Mouse (Mus musculus) liver, embryonic 15.5 days (tissue): ENCODE measurements around the gene Fmod. TPM values are rescaled to one million over a fixed set of nuclear protein-coding genes. Genes with fewer than 3 reads are reported as not detected.

ENCODE experiments used
- ATAC-seq: fragments of 200-750 bp; cut with Nextera tagmentation; 2 replicates; pipeline ENCODE4 v1.8.0; 2017; ENCODE audit warnings: moderate number of reproducible peaks, mild to moderate bottlenecking, moderate library complexity; ENCODE audit not compliant: insufficient read depth
- H3K27ac ChIP-seq: fragments of 300-500 bp; sonication (generic); replicated peaks from 2 replicates; pipeline ENCODE4 v1.5.1; 2015; ENCODE audit warnings: mild to moderate bottlenecking, inconsistent platforms
- H3K27me3 ChIP-seq: fragments of 300-500 bp; sonication (generic); 2 replicates; pipeline ENCODE4 v1.6.1; 2015; ENCODE audit warnings: mild to moderate bottlenecking, inconsistent platforms
- H3K36me3 ChIP-seq: fragments of 300-500 bp; sonication (generic); replicated peaks from 2 replicates; pipeline ENCODE4 v1.6.1; 2015; ENCODE audit warnings: moderate library complexity, mild to moderate bottlenecking, inconsistent platforms
- H3K4me1 ChIP-seq: fragments of 300-500 bp; sonication (generic); replicated peaks from 2 replicates; pipeline ENCODE4 v1.6.1; 2015; ENCODE audit warnings: inconsistent platforms
- H3K4me2 ChIP-seq: fragments of 300-500 bp; sonication (generic); 2 replicates; pipeline ENCODE4 v1.6.1; 2015; ENCODE audit warnings: moderate library complexity, mild to moderate bottlenecking, inconsistent platforms
- H3K4me3 ChIP-seq: fragments of 300-500 bp; sonication (generic); replicated peaks from 2 replicates; pipeline ENCODE4 v1.5.1; 2015; ENCODE audit warnings: mild to moderate bottlenecking, inconsistent platforms
- H3K9ac ChIP-seq: fragments of 300-500 bp; sonication (generic); 2 replicates; pipeline ENCODE4 v1.6.1; 2015; ENCODE audit warnings: moderate library complexity, mild to moderate bottlenecking, inconsistent platforms
- H3K9me3 ChIP-seq: fragments of 300-500 bp; sonication (generic); replicated peaks from 2 replicates; pipeline ENCODE4 v1.6.1; 2016; ENCODE audit warnings: inconsistent platforms
- WGBS: fragments of 180-500 bp; shearing (Covaris S2); methylation state at CpG from one replicate; pipeline ENCODE4 v1.1.7; 2015; ENCODE audit warnings: mixed read lengths; ENCODE audit not compliant: insufficient replicate concordance; 5-methylcytosine and 5-hydroxymethylcytosine counted together
- polyA plus RNA-seq: library from polyadenylated mRNA; unstranded; fragments of >200 nt; fragmentation: Nextera tagmentation; extraction: Ambion mirVana; gene quantifications from 2 replicates; pipeline ENCODE4 v1.2.1, GENCODE M21; 2015

Gene Fmod
- polyA plus RNA-seq, 1 experiment from 2014 or later, result 3.3 TPM

DNA sequence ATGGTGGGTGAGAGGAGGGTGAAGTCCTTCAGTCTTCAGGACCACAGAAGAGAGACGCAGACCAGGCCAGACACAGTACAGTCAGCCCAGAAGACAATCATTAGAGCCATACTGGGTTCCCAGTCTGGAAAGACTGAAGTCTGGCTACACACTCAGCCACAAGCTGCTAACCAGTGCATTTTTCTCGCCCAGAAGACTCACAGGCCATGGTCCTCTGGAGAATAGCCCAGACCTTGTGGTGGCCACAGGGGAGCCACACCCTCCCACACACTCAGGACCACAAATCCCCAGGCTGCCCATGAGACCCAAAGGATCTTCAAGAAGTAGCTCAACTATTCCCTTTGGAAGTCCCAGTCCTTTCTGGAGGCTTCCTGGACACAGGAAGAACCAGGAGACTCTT lies 2.3 kb downstream of the Fmod start:
- 59% methylated on average over 2 of the region's 2 CpGs for WGBS
- Histone ChIP-seq H3K27me3 (no peaks in the 10 kb centered on the region; the same call in 1 of the 2 replicates), H3K36me3 (no peaks in the 10 kb centered on the region)

DNA sequence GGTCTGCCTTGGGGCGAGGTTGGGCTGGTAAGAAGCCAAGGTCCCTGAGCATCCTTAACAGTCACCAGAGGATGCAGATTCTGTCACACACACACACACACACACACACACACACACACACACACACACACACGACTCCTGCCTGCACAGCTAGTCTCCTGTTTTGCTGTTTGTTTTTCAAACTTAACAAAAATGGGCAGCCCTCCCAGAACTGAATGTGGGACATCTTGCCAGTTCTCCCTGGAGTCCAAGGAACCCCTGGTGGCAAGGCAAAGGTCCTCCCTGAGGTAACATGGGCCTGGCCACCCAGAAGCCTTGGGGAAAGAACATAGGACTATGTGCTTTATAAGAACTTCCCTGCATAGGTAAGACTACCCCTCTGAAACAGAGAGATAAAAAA lies 4.8 kb downstream of the Fmod start:
- Histone ChIP-seq H3K4me3 (no peak overlapping the region), H3K4me2 (no peak overlapping the region), H3K9ac (no peak overlapping the region), H3K4me1 (peaks cover 7% of the 10 kb centered on the region), H3K27ac (no peak overlapping the region), H3K27me3 (peaks cover 8% of the 10 kb centered on the region; the same call in 1 of the 2 replicates), H3K9me3 (no peaks in the 10 kb centered on the region), H3K36me3 (no peaks in the 10 kb centered on the region)
- ATAC-seq, result no peak
- WGBS, result 42% methylated on average over 2 of the region's 2 CpGs

More for the DNA sequence above, 2.3 kb downstream of the Fmod start:
- Histone ChIP-seq H3K9me3 (no peaks in the 10 kb centered on the region), H3K4me2 (no peak overlapping the region), H3K4me3 (no peak overlapping the region), H3K9ac (no peak overlapping the region), H3K27ac (no peak overlapping the region), H3K4me1 (no peaks in the 10 kb centered on the region)
- no peak for ATAC-seq

- Histone ChIP-seq H3K4me2 (no peak overlapping the region), H3K27ac (no peak overlapping the region), H3K9me3 (no peaks in the 10 kb centered on the region), H3K36me3 (no peaks in the 10 kb centered on the region), H3K27me3 (peaks cover 12% of the 10 kb centered on the region; the same call in 1 of the 2 replicates), H3K9ac (no peak overlapping the region), H3K4me1 (peaks cover 7% of the 10 kb centered on the region), H3K4me3 (no peak overlapping the region)
- ATAC-seq, result no peak
- WGBS, result 45% methylated on average over 1 of the region's 1 CpGs
Observed at GRCm38 (mm10) chr1:134042341-134042740, 5.3 kb downstream of the Fmod start.

GRCm38 (mm10) chr1:134044805-134045204 lies 7.8 kb downstream of the Fmod start:
- Histone ChIP-seq H3K27ac (no peak overlapping the region), H3K4me2 (no peak overlapping the region)
- WGBS, result 74% methylated on average over 6 of the region's 6 CpGs

DNA sequence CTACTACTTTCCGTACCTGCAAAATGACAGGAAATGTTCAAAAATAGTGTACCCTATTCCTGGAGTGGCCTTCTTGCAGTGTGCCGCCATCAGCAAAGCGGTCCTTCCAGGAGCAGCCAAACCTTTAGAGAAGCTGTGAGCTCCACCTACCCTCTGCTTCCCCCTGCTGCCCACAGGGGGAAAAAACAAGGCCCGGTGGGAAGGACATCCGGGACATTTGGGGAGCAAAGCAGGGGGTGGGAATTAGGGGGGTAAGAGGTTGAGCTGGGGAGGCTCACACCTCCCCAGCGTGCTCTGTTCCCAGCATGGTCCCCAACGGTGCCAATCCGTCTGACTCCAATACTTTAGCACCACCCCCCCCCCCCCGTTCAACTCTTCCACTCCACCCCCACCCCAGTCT lies 8.9 kb downstream of the Fmod start:
- Histone ChIP-seq H3K36me3 (no peaks in the 10 kb centered on the region), H3K9me3 (no peaks in the 10 kb centered on the region), H3K4me3 (no peak overlapping the region), H3K27me3 (peaks cover 26% of the 10 kb centered on the region; the same call in 1 of the 2 replicates), H3K9ac (no peak overlapping the region), H3K27ac (no peak overlapping the region), H3K4me1 (peaks cover 7% of the 10 kb centered on the region), H3K4me2 (peak overlapping the region; percentile 35; the same call in 1 of the 2 replicates)
- 16% methylated on average over 6 of the region's 9 CpGs for WGBS
- ATAC-seq, result no peak

More at GRCm38 (mm10) chr1:134044805-134045204, 7.8 kb downstream of the Fmod start:
- Histone ChIP-seq H3K27me3 (peaks cover 21% of the 10 kb centered on the region; the same call in 1 of the 2 replicates), H3K9me3 (no peaks in the 10 kb centered on the region), H3K4me3 (no peak overlapping the region), H3K9ac (no peak overlapping the region), H3K36me3 (no peaks in the 10 kb centered on the region), H3K4me1 (peaks cover 7% of the 10 kb centered on the region)
- ATAC-seq, result no peak

DNA sequence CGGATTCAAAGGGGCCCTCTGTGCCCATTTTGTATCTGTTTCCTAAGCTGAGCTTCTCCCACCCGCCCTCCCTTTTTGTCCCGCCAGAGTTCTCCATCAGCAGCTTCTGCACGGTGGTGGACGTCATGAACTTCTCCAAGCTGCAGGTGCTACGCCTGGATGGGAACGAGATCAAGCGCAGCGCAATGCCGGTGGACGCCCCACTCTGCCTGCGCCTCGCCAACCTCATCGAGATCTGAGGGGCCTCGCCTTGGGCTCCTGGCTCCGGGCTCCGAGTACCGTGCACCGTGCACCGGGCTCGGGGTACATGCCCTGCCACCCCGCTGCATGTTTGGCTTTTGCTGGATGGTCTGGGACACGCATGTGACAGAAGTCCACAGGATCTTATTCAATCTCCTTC lies 9.3 kb downstream of the Fmod start:
- Histone ChIP-seq H3K9ac (no peak overlapping the region), H3K27me3 (peaks cover 30% of the 10 kb centered on the region; the same call in 1 of the 2 replicates), H3K4me1 (peaks cover 7% of the 10 kb centered on the region), H3K9me3 (no peaks in the 10 kb centered on the region), H3K27ac (no peak overlapping the region), H3K4me3 (no peak overlapping the region), H3K4me2 (peak overlapping the region; percentile 35; the same call in 1 of the 2 replicates), H3K36me3 (no peaks in the 10 kb centered on the region)
- 22% methylated on average over 23 of the region's 23 CpGs for WGBS
- ATAC-seq, result no peak

GRCm38 (mm10) chr1:134047431-134047830 lies 10.4 kb downstream of the Fmod start:
- H3K36me3 ChIP-seq, result no peaks in the 10 kb centered on the region
- 63% methylated on average over 6 of the region's 6 CpGs for WGBS
- H3K27me3 ChIP-seq, result peaks cover 31% of the 10 kb centered on the region; the same call in 1 of the 2 replicates
- no peak overlapping the region for H3K4me3 ChIP-seq
- peaks cover 7% of the 10 kb centered on the region for H3K4me1 ChIP-seq
- no peak overlapping the region for H3K9ac ChIP-seq
- no peak overlapping the region for H3K4me2 ChIP-seq
- no peak for ATAC-seq
- no peak overlapping the region for H3K27ac ChIP-seq
- H3K9me3 ChIP-seq, result no peaks in the 10 kb centered on the region

GRCm38 (mm10) chr1:134048759-134049158 lies 11.7 kb downstream of the Fmod start:
- WGBS, result 0% methylated on average over 5 of the region's 5 CpGs

GRCm38 (mm10) chr1:134049542-134049941 lies 12.5 kb downstream of the Fmod start:
- ATAC-seq, result no peak
- H3K4me3 ChIP-seq, result no peak overlapping the region
- no peaks in the 10 kb centered on the region for H3K36me3 ChIP-seq
- no peak overlapping the region for H3K4me2 ChIP-seq
- peaks cover 30% of the 10 kb centered on the region; the same call in 1 of the 2 replicates for H3K27me3 ChIP-seq
- H3K9me3 ChIP-seq, result no peaks in the 10 kb centered on the region
- no peak overlapping the region for H3K27ac ChIP-seq
- WGBS, result 46% methylated on average over 6 of the region's 6 CpGs
- no peak overlapping the region for H3K9ac ChIP-seq
- H3K4me1 ChIP-seq, result peaks cover 22% of the 10 kb centered on the region

More at GRCm38 (mm10) chr1:134048759-134049158, 11.7 kb downstream of the Fmod start:
- no peaks in the 10 kb centered on the region for H3K36me3 ChIP-seq
- peak; percentile 19; the same call in 1 of the 2 replicates for ATAC-seq
- no peak overlapping the region for H3K9ac ChIP-seq
- H3K4me3 ChIP-seq, result no peak overlapping the region
- H3K27ac ChIP-seq, result no peak overlapping the region
- H3K4me1 ChIP-seq, result peaks cover 15% of the 10 kb centered on the region
- H3K4me2 ChIP-seq, result no peak overlapping the region
- H3K27me3 ChIP-seq, result peaks cover 31% of the 10 kb centered on the region; the same call in 1 of the 2 replicates
- H3K9me3 ChIP-seq, result no peaks in the 10 kb centered on the region

- 0 out of 2 replicates have a peak, but pooled peaks have one; percentile 23 for ATAC-seq
- 4% methylated on average over 6 of the region's 6 CpGs for WGBS
- 0 out of 2 replicates have a peak overlapping the region, but pooled peaks have one; percentile 14 for H3K27ac ChIP-seq
- peaks cover 52% of the 10 kb centered on the region for H3K4me1 ChIP-seq
- H3K36me3 ChIP-seq, result no peaks in the 10 kb centered on the region
- H3K4me3 ChIP-seq, result no peak overlapping the region
- no peak overlapping the region for H3K4me2 ChIP-seq
- no peak overlapping the region for H3K9ac ChIP-seq
- peaks cover 17% of the 10 kb centered on the region; the same call in 1 of the 2 replicates for H3K27me3 ChIP-seq
- no peaks in the 10 kb centered on the region for H3K9me3 ChIP-seq
Observed at GRCm38 (mm10) chr1:134053207-134053606, 16.2 kb downstream of the Fmod start.

- Histone ChIP-seq H3K27me3 (peaks cover 9% of the 10 kb centered on the region; the same call in 1 of the 2 replicates), H3K9me3 (no peaks in the 10 kb centered on the region), H3K9ac (no peak overlapping the region), H3K4me1 (peaks cover 69% of the 10 kb centered on the region), H3K27ac (peak overlapping the region; percentile 57; the same call in 1 of the 2 replicates), H3K36me3 (no peaks in the 10 kb centered on the region), H3K4me2 (peak overlapping the region; percentile 24; the same call in 1 of the 2 replicates), H3K4me3 (no peak overlapping the region)
- ATAC-seq, result no peak
- WGBS, result 61% methylated on average over 9 of the region's 9 CpGs
Observed at GRCm38 (mm10) chr1:134055058-134055457, 18.0 kb downstream of the Fmod start.
